Mouse (Mus musculus) cortical plate, adult 2 months (tissue): ENCODE results near the gene Npas2.

ENCODE experiments used
- CTCF ChIP-seq: fragments of 200-500 bp; IDR thresholded peaks from 2 replicates; pipeline ENCODE4 v1.5.1; 2011; ENCODE audit warnings: mild to moderate bottlenecking, control low read depth, low read length; ENCODE audit not compliant: insufficient read depth; ENCODE audit errors: extremely low read depth
- POLR2A ChIP-seq: fragments of 200-500 bp; IDR thresholded peaks from 2 replicates; pipeline ENCODE4 v1.6.1; 2011; ENCODE audit warnings: mild to moderate bottlenecking, low read length, control low read depth; ENCODE audit not compliant: insufficient read depth; ENCODE audit errors: extremely low read depth

DNA sequence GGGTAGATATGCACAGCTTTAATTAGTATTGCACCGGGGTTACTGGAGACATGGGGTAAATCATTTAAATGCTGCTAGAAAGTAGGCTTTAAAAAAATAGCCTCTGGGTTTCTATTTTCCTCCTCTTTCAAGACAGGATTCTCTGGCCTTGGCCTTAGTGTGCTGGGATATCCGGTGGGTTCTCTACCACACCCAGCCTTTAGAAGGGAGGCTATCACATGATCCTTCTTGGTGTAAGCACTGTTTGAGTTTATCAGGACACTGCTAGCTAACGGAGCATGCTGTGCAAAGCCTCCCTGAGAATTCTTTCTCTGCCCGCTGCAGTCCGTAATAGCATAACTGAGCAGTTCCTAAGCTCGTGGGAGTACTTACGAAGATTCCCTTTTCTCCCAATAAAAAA, 155.9 kb downstream of the Npas2 start:
- TF ChIP-seq CTCF (no peak), POLR2A (no peak)
